ENCODE assay signal across 18 mouse cellular contexts in genomic region chr16:54770871-54771270, GRCm38 (mm10).
A peak's percentile ranks its signal among the peaks of the same experiment; 100 is the strongest.
DNase-seq lines count a peak whose midpoint lies in the region; ATAC-seq and TF ChIP-seq lines count a peak whose summit lies in the region.
"Had no signal": no experiment of that assay in that cellular context is flagged by ENCODE, and none has a peak within 500 bp of the region (broad histone marks: within the 10 kb centered on the region; RNA-seq: fewer than 3 reads in every experiment).

No protein-coding gene starts in this region.

- DNase-seq in hindbrain, postnatal 0 days (ENCODE audit: low spot score): peak; percentile 9
- no peak for DNase-seq in hindbrain, embryonic 11.5 days (ENCODE audit: low spot score)
- DNase-seq in midbrain, postnatal 0 days (ENCODE audit: low spot score): peak; percentile 21
- DNase-seq in midbrain, embryonic 11.5 days (ENCODE audit: low spot score, missing footprints): no peak
- peak; percentile 2 for DNase-seq in lung, postnatal 14 days
- no peak for DNase-seq in embryo, embryonic 10.5 days (ENCODE audit: low spot score)
- DNase-seq: adrenal gland, postnatal 10 days; cerebellum, adult 2 months; cerebellum, postnatal 10 days; gastrocnemius, postnatal 36 days; heart, adult 11 months; heart, postnatal 36 days had no signal

- H3K9me3 ChIP-seq in hindbrain, postnatal 0 days (ENCODE audit: low read length): no peaks in the 10 kb centered on the region
- no peaks in the 10 kb centered on the region for H3K9me3 ChIP-seq in hindbrain, embryonic 11.5 days (ENCODE audit: control insufficient read depth, low read length)
- no peaks in the 10 kb centered on the region for H3K9me3 ChIP-seq in midbrain, postnatal 0 days (ENCODE audit: low read length)
- H3K9me3 ChIP-seq in midbrain, embryonic 11.5 days (ENCODE audit: control insufficient read depth, low read length): no peaks in the 10 kb centered on the region
- H3K9me3 ChIP-seq: embryonic facial prominence, embryonic 13.5 days; forebrain, embryonic 15.5 days; heart, embryonic 13.5 days; hindbrain, embryonic 12.5 days had no signal

- H3K4me2 ChIP-seq in hindbrain, postnatal 0 days (ENCODE audit: low read depth, low read length): no peak overlapping the region
- no peak overlapping the region for H3K4me2 ChIP-seq in hindbrain, embryonic 11.5 days (replicated peaks; ENCODE audit: low read depth, low read length)
- no peak overlapping the region for H3K4me2 ChIP-seq in midbrain, postnatal 0 days (ENCODE audit: low read depth, low read length, poor library complexity, severe bottlenecking)
- H3K4me2 ChIP-seq in midbrain, embryonic 11.5 days: no peak overlapping the region
- H3K4me2 ChIP-seq: embryonic facial prominence, embryonic 13.5 days; forebrain, embryonic 15.5 days; heart, embryonic 13.5 days; hindbrain, embryonic 12.5 days had no signal

- H3K36me3 ChIP-seq in hindbrain, postnatal 0 days (ENCODE audit: insufficient read depth, low read length): no peaks in the 10 kb centered on the region
- H3K36me3 ChIP-seq in hindbrain, embryonic 11.5 days (ENCODE audit: control insufficient read depth, insufficient read depth, low read length): no peaks in the 10 kb centered on the region
- H3K36me3 ChIP-seq in midbrain, postnatal 0 days (ENCODE audit: insufficient read depth, low read length): no peaks in the 10 kb centered on the region
- no peaks in the 10 kb centered on the region for H3K36me3 ChIP-seq in midbrain, embryonic 11.5 days (ENCODE audit: control insufficient read depth, insufficient read depth, low read length)
- H3K36me3 ChIP-seq: embryonic facial prominence, embryonic 13.5 days; forebrain, embryonic 15.5 days; heart, embryonic 13.5 days; hindbrain, embryonic 12.5 days had no signal

- WGBS in hindbrain, postnatal 0 days: 68% methylated on average over 4 of the region's 4 CpGs
- WGBS in hindbrain, embryonic 11.5 days: 87% methylated on average over 4 of the region's 4 CpGs
- 81% methylated on average over 4 of the region's 4 CpGs for WGBS in midbrain, postnatal 0 days
- 89% methylated on average over 4 of the region's 4 CpGs for WGBS in midbrain, embryonic 11.5 days

- H3K4me1 ChIP-seq in hindbrain, postnatal 0 days (ENCODE audit: insufficient read depth, low read length): no peaks in the 10 kb centered on the region
- H3K4me1 ChIP-seq in hindbrain, embryonic 11.5 days (replicated peaks; ENCODE audit: control insufficient read depth, insufficient read depth, low read length): no peaks in the 10 kb centered on the region
- no peaks in the 10 kb centered on the region for H3K4me1 ChIP-seq in midbrain, postnatal 0 days (ENCODE audit: insufficient read depth, low read length)
- H3K4me1 ChIP-seq in midbrain, embryonic 11.5 days (ENCODE audit: control insufficient read depth, insufficient read depth, low read length): no peaks in the 10 kb centered on the region
- H3K4me1 ChIP-seq: embryonic facial prominence, embryonic 13.5 days; forebrain, embryonic 15.5 days; heart, embryonic 13.5 days; hindbrain, embryonic 12.5 days had no signal

- no peak for TF ChIP-seq CTCF in hindbrain, postnatal 0 days (IDR thresholded peaks at IDR 0.05; ENCODE audit: low read depth)
- TF ChIP-seq CTCF in midbrain, postnatal 0 days (IDR thresholded peaks at IDR 0.05): no peak

- ATAC-seq in hindbrain, postnatal 0 days: no peak
- ATAC-seq in hindbrain, embryonic 11.5 days (ENCODE audit: low FRiP score): no peak
- no peak for ATAC-seq in midbrain, postnatal 0 days (ENCODE audit: low FRiP score)
- no peak for ATAC-seq in midbrain, embryonic 11.5 days (ENCODE audit: low FRiP score)
- no peak for ATAC-seq in erythroblast, adult 5-6 weeks (replicated peaks; ENCODE audit: low FRiP score, poor library complexity, severe bottlenecking)
- ATAC-seq: forebrain, embryonic 15.5 days; hindbrain, embryonic 16.5 days had no signal

- no peaks in the 10 kb centered on the region for H3K27me3 ChIP-seq in hindbrain, postnatal 0 days (ENCODE audit: insufficient read depth, low read length)
- no peaks in the 10 kb centered on the region for H3K27me3 ChIP-seq in hindbrain, embryonic 11.5 days (ENCODE audit: control insufficient read depth, insufficient read depth, low read length)
- no peaks in the 10 kb centered on the region for H3K27me3 ChIP-seq in midbrain, postnatal 0 days (ENCODE audit: insufficient read depth, low read length)
- no peaks in the 10 kb centered on the region for H3K27me3 ChIP-seq in midbrain, embryonic 11.5 days (ENCODE audit: control insufficient read depth, insufficient read depth, low read length)
- H3K27me3 ChIP-seq: embryonic facial prominence, embryonic 13.5 days; forebrain, embryonic 15.5 days; heart, embryonic 13.5 days; hindbrain, embryonic 12.5 days had no signal

- no peak overlapping the region for H3K9ac ChIP-seq in hindbrain, postnatal 0 days (replicated peaks; ENCODE audit: low read length)
- H3K9ac ChIP-seq in hindbrain, embryonic 11.5 days (ENCODE audit: low read depth, low read length): no peak overlapping the region
- H3K9ac ChIP-seq in midbrain, postnatal 0 days (replicated peaks; ENCODE audit: low read length, poor library complexity, severe bottlenecking): no peak overlapping the region
- H3K9ac ChIP-seq in midbrain, embryonic 11.5 days (ENCODE audit: low read length): no peak overlapping the region
- H3K9ac ChIP-seq: embryonic facial prominence, embryonic 13.5 days; forebrain, embryonic 15.5 days; heart, embryonic 13.5 days; hindbrain, embryonic 12.5 days had no signal

- H3K4me3 ChIP-seq in hindbrain, postnatal 0 days (ENCODE audit: low read length): no peak overlapping the region
- no peak overlapping the region for H3K4me3 ChIP-seq in hindbrain, embryonic 11.5 days (ENCODE audit: low read depth, low read length)
- H3K4me3 ChIP-seq in midbrain, postnatal 0 days (ENCODE audit: low read depth, low read length): no peak overlapping the region
- no peak overlapping the region for H3K4me3 ChIP-seq in midbrain, embryonic 11.5 days (ENCODE audit: low read depth, low read length)
- H3K4me3 ChIP-seq: embryonic facial prominence, embryonic 13.5 days; forebrain, embryonic 15.5 days; heart, embryonic 13.5 days; hindbrain, embryonic 12.5 days had no signal

- H3K27ac ChIP-seq in hindbrain, postnatal 0 days: no peak overlapping the region
- no peak overlapping the region for H3K27ac ChIP-seq in hindbrain, embryonic 11.5 days (ENCODE audit: low read depth, low read length)
- H3K27ac ChIP-seq in midbrain, postnatal 0 days (ENCODE audit: low read depth, low read length): no peak overlapping the region
- H3K27ac ChIP-seq in midbrain, embryonic 11.5 days (ENCODE audit: low read depth, low read length): no peak overlapping the region
- H3K27ac ChIP-seq: embryonic facial prominence, embryonic 13.5 days; forebrain, embryonic 15.5 days; heart, embryonic 13.5 days; hindbrain, embryonic 12.5 days had no signal

Comparison
In these comparisons a context has a peak if more than half of its experiments do, and no peak if none do; other contexts are left out.
1. DNase-seq: peak in hindbrain, postnatal 0 days (single experiment), midbrain, postnatal 0 days (single experiment) and lung, postnatal 14 days (single experiment); none in hindbrain, embryonic 11.5 days (single experiment), midbrain, embryonic 11.5 days (single experiment) and embryo, embryonic 10.5 days (single experiment).